Mouse (Mus musculus): ENCODE results near the gene Pycr2.
"Not testable (repeated sequence)": the region's sequence is repeated elsewhere in the genome, so short reads cannot be mapped to it uniquely, and the experiment has no call there.

The Pycr2 gene

DNA sequence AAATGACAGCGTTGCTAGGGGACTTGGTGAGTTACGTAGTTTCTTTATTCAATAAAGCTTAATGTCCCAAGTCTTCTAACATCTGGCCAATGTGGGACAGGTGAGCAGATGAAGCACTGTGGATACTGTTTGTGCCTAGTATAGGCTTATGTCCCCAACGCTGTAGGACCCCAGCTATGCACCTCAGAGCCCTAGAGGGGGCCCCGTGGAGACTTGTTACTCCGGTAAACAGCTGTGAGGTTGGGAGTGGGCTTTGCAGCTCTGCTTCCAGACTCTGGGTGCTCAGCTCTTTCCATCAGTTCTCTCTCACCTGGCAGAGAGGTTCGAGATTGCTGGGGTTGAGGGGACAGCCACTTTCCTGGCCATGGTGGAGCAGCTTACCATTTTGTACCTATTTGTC, 1.2 kb downstream of the Pycr2 start:
- no peak for DNase-seq (ENCODE audit: low spot score in 2 of 2)

DNA sequence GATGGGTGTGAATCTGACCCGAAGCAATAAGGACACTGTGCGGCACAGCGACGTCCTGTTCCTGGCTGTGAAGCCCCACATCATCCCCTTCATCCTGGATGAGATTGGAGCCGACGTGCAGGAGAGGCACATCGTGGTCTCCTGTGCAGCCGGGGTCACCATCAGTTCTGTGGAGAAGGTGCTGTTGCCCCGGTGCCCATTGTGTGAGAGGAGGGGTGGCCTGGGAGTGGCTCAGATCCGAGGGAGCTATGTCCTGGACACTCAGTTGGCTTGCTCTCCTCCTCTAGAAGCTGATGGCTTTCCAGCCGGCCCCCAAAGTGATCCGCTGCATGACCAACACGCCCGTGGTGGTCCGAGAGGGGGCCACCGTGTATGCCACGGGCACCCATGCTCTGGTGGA, 1.8 kb downstream of the Pycr2 start:
- DNase-seq (ENCODE audit: low spot score in 2 of 2) = no peak

DNA sequence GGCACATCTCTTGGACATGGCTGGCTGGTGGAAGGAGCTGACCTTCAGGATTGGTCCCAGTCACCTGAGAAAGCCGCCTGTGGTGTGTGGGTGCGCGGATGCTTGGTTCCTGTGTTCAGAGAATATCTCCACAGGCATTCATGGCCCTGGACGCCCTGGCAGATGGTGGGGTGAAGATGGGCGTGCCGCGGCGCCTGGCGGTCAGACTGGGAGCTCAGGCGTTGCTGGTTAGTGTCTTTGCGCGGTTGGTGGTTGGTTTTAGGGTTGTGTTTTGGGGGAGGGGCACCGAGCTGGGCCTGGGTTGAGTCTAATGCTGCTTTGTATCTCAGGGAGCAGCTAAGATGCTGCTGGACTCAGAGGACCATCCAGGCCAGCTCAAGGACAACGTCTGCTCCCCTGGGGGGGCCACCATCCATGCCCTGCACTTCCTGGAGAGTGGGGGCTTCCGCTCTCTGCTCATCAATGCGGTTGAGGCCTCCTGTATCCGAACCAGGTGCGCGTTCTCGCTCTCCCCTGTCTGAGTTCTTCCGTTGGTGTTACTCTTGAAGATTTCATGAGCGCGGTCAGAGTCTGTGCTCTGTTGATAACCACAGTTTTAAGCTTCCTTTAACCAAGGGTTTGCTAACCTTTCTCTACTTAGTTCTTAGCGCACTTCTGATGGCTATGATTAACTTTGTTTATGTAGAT, 2.5 kb downstream of the Pycr2 start:
- DNase-seq (ENCODE audit: low spot score in 2 of 2) = no peak

DNA sequence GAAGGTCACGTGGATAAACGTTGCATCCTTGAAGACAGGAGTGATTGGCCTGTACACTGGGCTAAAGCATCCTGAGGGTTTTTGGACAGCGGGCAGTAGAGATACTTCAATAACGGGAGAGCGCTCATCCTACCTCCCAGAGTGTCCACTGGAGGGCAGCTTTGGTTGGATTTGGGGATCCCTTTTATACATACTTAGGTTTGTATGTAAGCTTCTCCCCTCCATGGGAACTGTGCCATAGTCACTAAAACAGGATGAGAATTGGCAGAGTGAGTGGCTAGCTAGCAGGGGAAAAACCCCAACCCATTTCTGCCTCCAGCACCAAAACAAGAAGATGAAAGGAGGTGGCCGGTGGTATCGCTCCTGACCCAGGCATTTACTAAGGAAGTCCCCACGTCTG, 7.0 kb downstream of the Pycr2 start:
- DNase-seq (ENCODE audit: low spot score in 2 of 2) = no peak

DNA sequence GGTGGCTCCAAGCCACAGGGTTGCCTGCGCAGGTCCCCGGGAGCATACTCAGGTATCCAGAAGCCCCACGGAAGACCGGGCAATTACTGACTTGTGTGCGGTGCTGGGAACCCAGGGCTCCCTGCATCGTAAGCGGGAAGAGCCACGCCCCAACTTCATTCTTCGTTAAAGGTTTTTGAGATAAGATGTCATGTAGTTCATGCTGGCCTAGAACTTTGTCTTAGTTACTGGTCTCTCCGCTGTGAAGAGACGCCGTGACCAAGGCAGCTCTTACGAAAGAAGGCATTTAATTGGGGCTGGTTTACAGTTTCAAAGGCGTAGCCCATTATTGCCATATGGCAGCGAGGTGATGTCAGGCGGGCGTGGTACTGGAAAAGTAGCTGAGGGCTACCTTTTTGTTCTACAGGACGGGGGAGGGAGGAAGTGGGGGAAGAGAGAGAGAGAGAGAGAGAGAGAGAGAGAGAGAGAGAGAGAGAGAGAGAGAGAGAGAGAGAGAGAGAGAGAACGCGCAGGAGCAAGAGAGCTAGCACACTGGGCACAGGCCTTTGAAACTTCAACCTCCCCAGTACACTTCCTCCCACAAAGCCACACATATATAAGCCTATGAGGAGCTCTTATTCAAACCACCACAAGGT, 7.7 kb downstream of the Pycr2 start:
- DNase-seq (ENCODE audit: low spot score in 2 of 2) = no peak

DNA sequence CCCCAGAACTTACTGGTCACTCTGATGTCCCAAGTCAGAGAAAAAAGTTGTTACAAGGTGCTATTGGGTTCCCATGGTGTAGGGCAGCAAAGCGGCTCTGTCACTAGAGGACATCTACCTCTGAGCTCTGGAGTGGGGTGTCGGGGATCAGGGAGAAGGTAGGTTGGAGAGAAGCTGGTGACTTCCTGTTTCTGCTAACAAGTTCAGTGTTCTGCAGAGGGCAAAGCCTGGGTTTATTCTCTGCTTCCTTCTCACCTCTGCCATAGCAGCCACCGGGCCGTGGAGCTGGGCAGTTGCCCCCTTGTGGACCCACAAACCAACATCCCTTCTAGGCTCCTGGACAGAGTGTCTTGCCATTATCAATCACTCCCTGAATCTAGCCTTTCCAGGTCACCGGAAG, 8.7 kb downstream of the Pycr2 start:
- no peak for DNase-seq (ENCODE audit: low spot score in 2 of 2)

DNA sequence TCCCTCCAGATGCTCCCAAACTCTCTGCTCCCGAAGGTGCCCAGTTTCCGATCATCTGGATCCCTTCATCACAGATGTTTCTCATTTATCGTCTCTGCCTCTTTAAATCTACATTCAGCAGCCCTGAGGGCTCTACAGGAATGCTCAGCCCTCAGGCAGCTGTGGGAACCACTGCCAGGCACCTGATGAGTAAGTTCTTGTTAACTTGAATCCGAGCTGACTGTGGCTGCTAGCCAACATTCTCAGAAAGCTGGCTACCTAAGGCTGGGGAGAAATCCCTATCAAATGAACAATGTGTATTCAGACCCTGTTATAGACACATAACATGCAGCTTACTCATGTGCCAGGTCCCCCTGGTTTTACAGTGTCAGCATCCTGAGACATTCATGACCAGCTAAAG, 9.7 kb downstream of the Pycr2 start:
- no peak for DNase-seq (ENCODE audit: low spot score in 2 of 2)

DNA sequence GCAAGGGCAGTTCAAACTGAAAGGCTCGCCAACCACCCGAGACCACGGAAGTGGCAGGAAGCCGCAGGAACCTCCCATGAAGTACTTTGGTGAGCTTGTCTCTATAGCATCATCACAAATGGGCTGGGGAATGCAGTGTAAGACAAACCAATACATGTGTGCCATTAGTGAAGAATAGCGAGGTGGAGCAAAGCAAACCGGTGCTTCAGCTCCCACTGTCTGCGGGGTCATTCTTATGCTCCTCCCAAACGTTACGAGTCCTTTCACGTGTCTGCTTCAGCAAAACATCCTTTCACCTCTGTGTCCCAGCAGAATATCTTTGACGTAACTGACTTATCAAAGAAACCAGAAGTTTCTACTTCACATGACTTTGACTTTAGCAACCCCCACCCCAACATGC, 12.3 kb downstream of the Pycr2 start:
- DNase-seq (ENCODE audit: low spot score in 2 of 2) = no peak

DNA sequence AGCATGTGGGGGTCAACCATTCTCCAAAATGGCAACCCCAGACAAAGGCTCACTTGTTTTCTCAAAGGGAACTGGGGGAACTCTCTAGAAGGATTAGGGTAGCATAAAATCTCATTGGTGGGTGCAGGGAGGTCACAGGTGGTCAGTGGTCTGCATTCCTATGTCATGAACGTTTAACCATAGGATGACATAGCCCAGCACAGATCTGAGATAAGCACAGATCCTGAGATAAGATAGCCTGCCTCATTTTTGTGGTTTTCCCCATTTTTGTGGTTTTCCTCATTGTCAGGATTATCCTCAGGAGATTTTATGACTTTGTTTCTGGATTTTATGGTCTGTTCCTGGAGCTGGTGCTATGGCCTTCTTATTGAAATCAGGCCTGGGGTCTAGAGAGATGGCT, 13.0 kb downstream of the Pycr2 start:
- no peak for DNase-seq (ENCODE audit: low spot score in 2 of 2)

DNA sequence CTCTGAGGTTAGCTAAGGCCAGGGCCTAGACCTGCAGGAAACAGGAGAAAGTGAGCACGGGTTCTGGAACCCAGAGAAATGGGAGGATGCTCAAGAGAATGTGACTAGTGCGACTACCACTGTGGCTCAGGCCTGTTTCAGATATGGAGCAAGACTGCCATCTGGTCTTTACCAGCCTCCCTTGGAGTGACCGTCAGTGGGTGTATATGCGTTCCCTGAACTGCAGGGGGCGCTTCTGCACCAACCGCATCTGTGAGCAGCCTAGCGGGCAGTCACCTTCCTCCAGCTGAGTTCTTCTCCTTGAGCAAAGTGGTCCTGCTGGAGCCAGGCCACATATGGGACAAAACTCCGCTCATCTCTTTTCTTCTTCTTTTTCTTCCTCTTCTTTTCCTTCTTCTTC, 15.6 kb downstream of the Pycr2 start:
- no peak for DNase-seq (ENCODE audit: low spot score in 2 of 2)

DNA sequence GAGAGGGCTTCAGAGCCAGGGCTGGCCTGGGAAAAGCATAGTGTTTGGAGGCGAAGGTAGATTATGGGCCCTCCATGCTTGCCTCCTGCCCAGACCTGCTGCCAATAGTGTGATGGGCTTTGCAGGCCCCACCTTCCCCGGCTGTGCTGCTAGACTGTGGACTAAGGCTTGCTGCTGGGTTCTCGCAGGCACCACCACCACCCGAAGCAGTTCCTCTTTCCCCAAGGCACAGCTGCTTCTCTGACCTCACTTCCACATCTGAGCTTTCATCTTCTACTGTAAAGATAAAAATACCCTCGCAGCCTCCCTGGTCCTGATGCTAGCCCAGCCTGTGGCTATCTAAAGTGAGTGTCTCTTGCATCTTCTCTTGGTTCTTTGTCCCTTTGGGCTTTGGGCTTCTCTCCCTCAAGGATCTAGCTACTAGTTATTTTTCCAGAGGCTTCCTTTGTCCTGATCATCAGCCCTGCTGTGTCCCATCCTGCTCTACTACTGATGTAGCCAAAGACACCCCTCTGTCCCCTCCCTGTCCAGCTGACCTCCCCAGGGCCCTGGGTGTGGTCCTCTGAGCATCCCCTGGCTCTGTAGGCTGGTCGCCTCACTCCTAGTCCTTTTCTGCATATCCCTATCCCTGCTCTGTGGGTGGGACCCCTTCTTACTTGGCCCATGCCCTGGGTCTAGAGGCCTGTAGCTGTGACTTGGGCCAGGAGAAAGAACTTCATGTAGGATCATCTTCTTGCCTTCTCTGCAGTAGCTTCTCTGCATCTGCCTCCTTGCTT, 18.4 kb downstream of the Pycr2 start:
- DNase-seq (ENCODE audit: low spot score in 2 of 2) = peak; percentile 79 to 82

DNA sequence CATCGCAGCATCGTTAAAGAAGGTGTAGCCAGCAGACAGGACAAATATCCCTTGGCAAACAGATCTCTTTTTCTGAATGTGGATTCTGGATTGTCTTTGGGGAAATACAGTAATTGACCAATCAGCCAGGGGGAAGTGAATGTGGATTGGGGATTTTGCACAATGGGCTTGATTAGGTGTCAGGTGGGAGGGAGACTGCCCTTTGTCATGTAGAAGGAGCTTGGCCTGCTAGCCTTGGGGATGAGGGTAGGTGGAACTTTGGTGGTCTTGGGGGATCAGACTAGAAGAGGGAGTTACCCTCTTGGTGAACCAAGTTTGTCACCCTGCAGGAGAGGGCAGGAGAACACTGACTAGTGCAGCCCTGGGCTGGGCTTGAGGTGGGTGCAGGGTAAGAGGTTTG, 20.6 kb downstream of the Pycr2 start:
- no peak for DNase-seq (ENCODE audit: low spot score in 2 of 2)

DNA sequence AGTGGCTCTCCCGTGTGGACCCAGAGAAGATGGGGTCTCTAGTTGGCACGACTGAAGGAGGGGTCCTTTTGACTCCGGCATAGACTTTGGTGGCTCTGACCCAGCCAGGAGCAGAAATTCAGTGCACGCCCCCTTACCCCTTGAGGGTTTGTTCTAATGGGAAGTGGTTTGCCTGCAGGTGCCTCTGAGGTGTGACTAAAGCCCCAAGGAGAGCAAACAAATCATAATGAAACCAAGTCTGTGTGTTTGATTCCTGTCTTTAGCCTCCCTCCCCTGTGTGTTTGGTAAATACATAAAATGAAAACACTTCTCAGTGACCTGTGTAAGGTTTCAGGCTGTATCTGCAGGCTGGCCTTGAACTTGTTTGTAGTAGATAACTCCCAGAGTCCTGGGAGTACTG, 22.2 kb downstream of the Pycr2 start:
- peak; percentile 46 to 57 for DNase-seq (ENCODE audit: low spot score in 2 of 2)

DNA sequence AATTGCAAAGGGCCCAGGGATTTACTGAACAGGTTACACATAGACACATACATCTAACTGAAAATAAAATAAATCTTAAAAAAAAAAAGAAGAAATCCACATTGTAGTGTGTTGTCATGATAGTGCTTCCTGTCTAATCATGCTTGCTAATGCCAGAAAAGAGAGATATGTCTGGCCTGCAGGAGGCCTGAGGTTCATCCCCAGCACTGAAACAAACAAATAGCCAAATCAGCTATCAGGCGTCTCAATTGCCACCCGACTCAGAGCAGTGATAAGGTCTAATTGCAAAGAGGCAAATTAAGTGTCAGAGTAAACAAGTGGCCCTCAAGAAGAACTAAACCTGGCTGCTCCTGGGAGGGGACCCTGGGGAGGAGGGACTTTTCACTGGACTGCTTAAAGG, 25.5 kb downstream of the Pycr2 start:
- DNase-seq (ENCODE audit: low spot score in 2 of 2) = no peak

DNA sequence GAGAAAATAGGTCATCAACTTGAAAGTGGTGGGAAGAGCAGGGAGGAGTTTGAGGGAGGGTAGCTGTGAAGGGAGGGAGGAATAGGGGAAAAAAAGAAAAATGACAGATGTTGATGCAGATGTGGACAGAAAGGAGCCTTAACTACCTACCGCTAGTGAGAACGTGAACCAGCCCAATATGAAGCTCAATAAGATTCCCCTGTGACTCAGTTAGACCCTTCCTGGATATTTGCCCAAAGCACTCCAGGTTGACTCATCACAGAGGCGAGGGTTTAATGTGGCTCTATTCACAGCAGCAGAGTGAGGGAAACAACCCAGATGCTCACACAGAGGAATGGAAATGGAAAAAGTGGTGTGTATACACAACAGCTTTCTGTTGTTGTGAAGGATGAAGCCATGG, 27.0 kb downstream of the Pycr2 start:
- DNase-seq (ENCODE audit: low spot score in 2 of 2) = no peak

DNA sequence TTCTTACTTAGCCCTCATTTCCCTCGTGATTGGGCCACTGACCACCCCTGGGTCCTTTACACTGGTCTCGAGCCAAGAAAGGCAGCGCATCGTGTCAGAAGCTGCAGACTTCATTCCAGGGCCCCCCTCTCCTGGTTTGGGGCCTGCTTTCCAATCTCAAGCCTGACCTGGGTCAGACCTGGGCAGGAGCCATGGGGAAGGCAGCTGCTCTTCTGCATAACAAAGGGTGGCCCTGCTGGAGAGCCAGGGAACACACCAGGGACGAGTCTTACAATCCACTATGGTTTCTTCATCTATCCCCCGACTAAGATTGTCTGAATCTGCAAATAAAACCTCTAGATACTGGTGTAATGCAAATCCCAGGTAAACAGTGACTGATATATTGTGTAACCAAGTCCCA, 29.6 kb downstream of the Pycr2 start:
- DNase-seq (ENCODE audit: low spot score in 2 of 2) = no peak

DNA sequence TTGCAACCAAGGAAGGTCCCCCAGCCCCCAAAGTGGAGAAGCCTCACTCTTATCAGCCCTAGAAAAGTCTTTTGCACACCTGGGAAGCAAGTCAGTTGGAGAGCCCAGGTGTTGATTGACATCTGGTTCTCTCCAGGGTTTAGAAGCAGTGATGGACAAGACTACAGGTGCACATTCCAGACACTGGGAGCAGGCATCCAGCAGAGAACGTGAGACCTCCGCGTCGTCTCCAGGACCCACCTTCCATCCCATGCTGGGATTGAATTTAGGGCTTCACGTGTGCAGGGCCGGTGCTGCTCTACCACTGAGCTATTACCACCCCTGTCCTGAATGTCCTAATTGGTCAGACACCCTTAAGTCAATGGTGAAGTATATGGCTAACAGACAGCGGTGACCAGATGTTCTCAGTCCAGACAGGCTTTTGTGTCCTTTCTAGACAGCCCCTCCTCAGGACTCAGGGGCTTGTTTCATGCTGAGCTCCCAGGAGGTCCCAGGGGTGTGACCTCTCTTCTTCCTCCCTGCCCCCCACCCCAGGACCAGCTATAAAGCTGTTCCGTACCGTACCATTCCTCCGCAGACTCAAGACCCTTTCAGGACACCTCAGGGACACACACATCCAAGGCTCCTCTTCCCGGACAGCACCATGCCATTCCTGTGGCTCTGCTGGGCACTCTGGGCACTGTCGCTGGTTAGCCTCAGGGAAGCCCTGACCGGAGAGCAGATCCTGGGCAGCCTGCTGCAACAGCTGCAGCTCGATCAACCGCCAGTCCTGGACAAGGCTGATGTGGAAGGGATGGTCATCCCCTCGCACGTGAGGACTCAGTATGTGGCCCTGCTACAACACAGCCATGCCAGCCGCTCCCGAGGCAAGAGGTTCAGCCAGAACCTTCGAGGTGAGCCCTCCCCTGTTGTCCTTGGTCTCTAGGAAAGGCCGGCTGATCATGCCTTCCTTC, 30.6 kb downstream of the Pycr2 start, which contains the start of gene Lefty1:
Gene Lefty1, plus strand, starts transcription at position 556 of the 953 bp plus-strand sequence.
- no peak for DNase-seq (ENCODE audit: low spot score in 2 of 2)

DNA sequence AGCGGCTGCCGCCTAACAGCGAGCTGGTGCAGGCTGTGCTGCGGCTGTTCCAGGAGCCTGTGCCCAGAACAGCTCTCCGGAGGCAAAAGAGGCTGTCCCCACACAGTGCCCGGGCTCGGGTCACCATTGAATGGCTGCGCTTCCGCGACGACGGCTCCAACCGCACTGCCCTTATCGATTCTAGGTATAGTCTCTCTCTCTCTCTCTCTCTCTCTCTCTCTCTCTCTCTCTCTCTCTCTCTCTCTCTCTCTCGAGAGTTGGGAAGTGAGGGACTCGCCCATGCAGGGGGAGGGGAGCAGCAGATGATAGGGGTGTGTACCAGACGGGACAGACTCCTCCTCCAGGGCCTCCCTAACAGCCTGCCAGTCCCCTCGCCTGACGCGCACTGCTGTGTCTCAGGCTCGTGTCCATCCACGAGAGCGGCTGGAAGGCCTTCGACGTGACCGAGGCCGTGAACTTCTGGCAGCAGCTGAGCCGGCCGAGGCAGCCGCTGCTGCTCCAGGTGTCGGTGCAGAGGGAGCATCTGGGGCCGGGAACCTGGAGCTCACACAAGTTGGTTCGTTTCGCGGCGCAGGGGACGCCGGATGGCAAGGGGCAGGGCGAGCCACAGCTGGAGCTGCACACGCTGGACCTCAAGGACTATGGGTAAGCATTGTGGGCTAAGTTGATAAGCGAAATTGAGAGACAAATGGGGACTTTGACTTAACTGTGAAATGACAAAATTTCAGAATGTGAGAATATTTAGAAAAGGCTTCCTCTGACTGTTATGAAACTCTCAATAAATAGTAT, 32.7 kb downstream of the Pycr2 start:
- DNase-seq (ENCODE audit: low spot score in 2 of 2) = not testable (repeated sequence)

DNA sequence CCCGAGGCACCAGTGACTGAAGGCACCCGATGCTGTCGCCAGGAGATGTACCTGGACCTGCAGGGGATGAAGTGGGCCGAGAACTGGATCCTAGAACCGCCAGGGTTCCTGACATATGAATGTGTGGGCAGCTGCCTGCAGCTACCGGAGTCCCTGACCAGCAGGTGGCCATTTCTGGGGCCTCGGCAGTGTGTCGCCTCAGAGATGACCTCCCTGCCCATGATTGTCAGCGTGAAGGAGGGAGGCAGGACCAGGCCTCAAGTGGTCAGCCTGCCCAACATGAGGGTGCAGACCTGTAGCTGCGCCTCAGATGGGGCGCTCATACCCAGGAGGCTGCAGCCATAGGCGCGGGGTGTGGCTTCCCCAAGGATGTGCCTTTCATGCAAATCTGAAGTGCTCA, 33.5 kb downstream of the Pycr2 start:
- DNase-seq (ENCODE audit: low spot score in 2 of 2) = not testable (repeated sequence)

DNA sequence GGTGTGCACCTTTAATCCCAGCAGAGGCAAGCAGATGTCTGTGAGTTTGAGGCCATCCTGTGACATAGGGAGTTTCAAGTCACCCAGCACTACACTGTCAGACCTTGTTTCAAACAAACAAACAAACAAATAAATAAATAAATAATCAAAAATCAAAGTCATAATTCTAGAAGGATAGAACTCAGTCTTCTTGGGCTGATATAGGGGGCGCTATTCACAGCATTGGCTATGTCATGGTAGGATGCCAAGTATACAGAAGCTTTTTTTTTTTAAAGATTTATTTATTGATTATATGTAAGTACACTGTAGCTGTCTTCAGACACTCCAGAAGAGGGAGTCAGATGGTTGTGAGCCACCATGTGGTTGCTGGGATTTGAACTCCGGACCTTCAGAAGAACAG, 34.7 kb downstream of the Pycr2 start:
- not testable (repeated sequence) for DNase-seq (ENCODE audit: low spot score in 2 of 2)
